Mouse (Mus musculus) bone marrow macrophage, adult 2 months (primary cell): ENCODE results near the gene Rpl31.

Source experiments
- CTCF ChIP-seq: IDR thresholded peaks from 2 replicates; pipeline ENCODE4 v1.5.1; 2012; ENCODE audit warnings: low read depth, mild to moderate bottlenecking, low read length, moderate library complexity
- POLR2A ChIP-seq: IDR thresholded peaks from 2 replicates; pipeline ENCODE4 v1.6.1; 2012; ENCODE audit warnings: mild to moderate bottlenecking, low read depth, low read length, borderline replicate concordance

- TF ChIP-seq CTCF = no peak
- no peak for TF ChIP-seq POLR2A
Measured at GRCm38 (mm10) chr1:39381017-39381416, 13.4 kb downstream of the Rpl31 start.
